Mouse (Mus musculus) thymus, adult 2 months (tissue): ENCODE measurements at regions not wholly inside any gene's neighbourhood (a gene's known extent, or its start where the extent isn't known, plus 50 kb on each side); places are given as distances from the start of the nearest gene placed in this dataset.

Experiments used
- DNase-seq: peaks from one replicate; pipeline ENCODE4 v3.0.0; 2021
- H3K27ac ChIP-seq: fragments of 200-500 bp; 2 replicates; pipeline ENCODE4 v1.5.1; 2012; ENCODE audit warnings: low read length, control low read depth; ENCODE audit not compliant: control insufficient read depth, insufficient read depth
- H3K27me3 ChIP-seq: fragments of 200-500 bp; 2 replicates; pipeline ENCODE4 v1.6.1; 2012; ENCODE audit warnings: mild to moderate bottlenecking, low read length, moderate library complexity, mixed read lengths; ENCODE audit not compliant: control insufficient read depth, insufficient read depth
- H3K36me3 ChIP-seq: fragments of 200-500 bp; 2 replicates; pipeline ENCODE4 v1.6.1; 2012; ENCODE audit warnings: mild to moderate bottlenecking, low read length, moderate library complexity; ENCODE audit not compliant: control insufficient read depth, insufficient read depth
- H3K4me1 ChIP-seq: fragments of 200-500 bp; replicated peaks from 2 replicates; pipeline ENCODE4 v1.6.1; 2012; ENCODE audit warnings: low read length; ENCODE audit not compliant: control insufficient read depth, insufficient read depth
- H3K4me3 ChIP-seq: fragments of 200-500 bp; 2 replicates; pipeline ENCODE4 v1.5.1; 2012; ENCODE audit warnings: mild to moderate bottlenecking, low read length, control low read depth, moderate library complexity; ENCODE audit not compliant: control insufficient read depth, insufficient read depth
- CTCF ChIP-seq: fragments of 200-500 bp; IDR thresholded peaks from 2 replicates; pipeline ENCODE4 v1.5.1; 2012; ENCODE audit warnings: mild to moderate bottlenecking, control low read depth, low read length, moderate library complexity, borderline replicate concordance; ENCODE audit not compliant: control insufficient read depth, poor library complexity, insufficient read depth; ENCODE audit errors: extremely low read depth
- POLR2A ChIP-seq: fragments of 200-500 bp; IDR thresholded peaks from 2 replicates; pipeline ENCODE4 v1.6.1; 2012; ENCODE audit warnings: mild to moderate bottlenecking, low read length, control low read depth, moderate library complexity; ENCODE audit not compliant: control insufficient read depth, poor library complexity, insufficient read depth; ENCODE audit errors: extremely low read depth
- WGBS: fragments of 180-500 bp; shearing (Covaris S2); methylation state at CpG from one replicate; pipeline ENCODE4 v1.1.7; 2018; 5-methylcytosine and 5-hydroxymethylcytosine counted together

- no peak overlapping the region for H3K27ac ChIP-seq
- 90% methylated on average over 14 of the region's 14 CpGs for WGBS
- H3K36me3 ChIP-seq: no peaks in the 10 kb centered on the region
- H3K27me3 ChIP-seq: no peaks in the 10 kb centered on the region
- H3K4me1 ChIP-seq: no peaks in the 10 kb centered on the region
- TF ChIP-seq CTCF: no peak
- no peak for TF ChIP-seq POLR2A
- H3K4me3 ChIP-seq: no peak overlapping the region
- no peak for DNase-seq
These were observed 758.4 kb upstream of the Map3k7 start for GRCm38 (mm10) chr4:31205332-31205970.

- Histone ChIP-seq H3K27ac (no peak overlapping the region), H3K4me3 (no peak overlapping the region), H3K4me1 (no peaks in the 10 kb centered on the region), H3K27me3 (no peaks in the 10 kb centered on the region), H3K36me3 (no peaks in the 10 kb centered on the region)
- WGBS: 90% methylated on average over 2 of the region's 2 CpGs
- no peak for DNase-seq
- TF ChIP-seq CTCF: no peak
- no peak for TF ChIP-seq POLR2A
These were observed 738.2 kb upstream of the Map3k7 start for GRCm38 (mm10) chr4:31225741-31226140.

- Histone ChIP-seq H3K4me3 (no peak overlapping the region), H3K27me3 (no peaks in the 10 kb centered on the region), H3K27ac (no peak overlapping the region), H3K36me3 (no peaks in the 10 kb centered on the region), H3K4me1 (no peaks in the 10 kb centered on the region)
- DNase-seq: no peak
- WGBS: 79% methylated on average over 3 of the region's 3 CpGs
- no peak for TF ChIP-seq CTCF
- TF ChIP-seq POLR2A: no peak
These were observed 694.9 kb upstream of the Map3k7 start for GRCm38 (mm10) chr4:31268825-31269495.

DNA sequence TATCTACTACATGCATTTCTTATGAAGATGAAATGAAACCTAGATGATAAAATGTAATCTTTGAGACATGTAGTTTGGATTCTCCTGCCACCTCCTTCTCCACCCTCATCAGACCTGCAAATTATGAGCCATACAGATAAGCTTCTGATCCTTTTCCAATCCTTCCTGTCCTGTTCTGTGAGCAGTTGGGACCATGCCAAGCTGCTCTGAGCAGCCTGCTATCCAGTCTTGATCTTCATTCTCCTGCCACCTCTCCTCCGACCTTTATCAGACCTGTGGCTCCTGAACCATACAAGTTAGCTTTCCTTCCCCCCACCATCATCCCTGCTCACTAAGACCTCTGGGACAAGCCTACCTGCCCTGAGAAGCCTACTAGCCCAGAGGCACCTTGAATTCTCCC lies 689.8 kb upstream of the Map3k7 start:
- WGBS: 90% methylated on average over 1 of the region's 1 CpGs
- Histone ChIP-seq H3K27ac (no peak overlapping the region), H3K4me3 (no peak overlapping the region), H3K36me3 (no peaks in the 10 kb centered on the region), H3K4me1 (no peaks in the 10 kb centered on the region), H3K27me3 (no peaks in the 10 kb centered on the region)
- TF ChIP-seq POLR2A: no peak
- no peak for TF ChIP-seq CTCF
- DNase-seq: no peak

DNA sequence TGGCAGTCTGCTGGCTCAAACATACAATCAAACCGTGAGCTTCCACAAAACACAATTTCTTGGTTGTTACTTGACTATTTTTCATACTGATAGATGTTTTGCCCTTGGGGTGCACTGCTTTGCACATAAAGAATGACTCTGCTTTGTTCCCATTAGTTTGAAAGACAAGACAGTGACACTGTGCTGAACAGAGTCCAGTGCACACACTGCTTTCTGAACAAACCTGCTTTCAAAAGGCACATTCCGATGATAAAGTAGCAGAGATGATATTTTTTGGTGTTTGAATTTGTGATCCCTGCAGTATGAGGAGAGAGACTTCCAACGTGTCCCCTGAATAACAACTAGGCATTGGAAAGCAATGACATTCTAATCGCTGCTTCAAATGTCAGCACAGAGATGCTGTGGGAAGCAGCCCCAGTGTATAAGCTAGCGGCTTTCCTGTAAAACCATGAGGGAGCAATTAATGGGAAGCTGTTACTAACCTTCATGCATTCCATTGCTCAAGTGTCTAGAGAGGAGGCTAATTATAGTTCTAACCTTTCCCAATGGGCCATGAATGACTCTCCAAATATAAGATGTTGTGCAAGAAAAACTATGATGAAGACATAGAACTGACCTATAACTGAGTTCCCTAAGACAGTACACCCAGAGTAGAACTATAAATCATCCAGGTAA lies 673.5 kb upstream of the Map3k7 start:
- no peak for DNase-seq
- WGBS: 84% methylated on average over 5 of the region's 5 CpGs
- Histone ChIP-seq H3K27me3 (no peaks in the 10 kb centered on the region), H3K36me3 (no peaks in the 10 kb centered on the region), H3K4me1 (no peaks in the 10 kb centered on the region), H3K27ac (no peak overlapping the region), H3K4me3 (no peak overlapping the region)
- TF ChIP-seq CTCF (no peak), POLR2A (no peak)

GRCm38 (mm10) chr4:31293752-31294151 lies 670.1 kb upstream of the Map3k7 start:
- H3K27ac ChIP-seq: no peak overlapping the region
- no peaks in the 10 kb centered on the region for H3K4me1 ChIP-seq
- H3K36me3 ChIP-seq: no peaks in the 10 kb centered on the region
- TF ChIP-seq CTCF (no peak), POLR2A (no peak)
- no peaks in the 10 kb centered on the region for H3K27me3 ChIP-seq
- 61% methylated on average over 2 of the region's 2 CpGs for WGBS
- H3K4me3 ChIP-seq: no peak overlapping the region
- no peak for DNase-seq

DNA sequence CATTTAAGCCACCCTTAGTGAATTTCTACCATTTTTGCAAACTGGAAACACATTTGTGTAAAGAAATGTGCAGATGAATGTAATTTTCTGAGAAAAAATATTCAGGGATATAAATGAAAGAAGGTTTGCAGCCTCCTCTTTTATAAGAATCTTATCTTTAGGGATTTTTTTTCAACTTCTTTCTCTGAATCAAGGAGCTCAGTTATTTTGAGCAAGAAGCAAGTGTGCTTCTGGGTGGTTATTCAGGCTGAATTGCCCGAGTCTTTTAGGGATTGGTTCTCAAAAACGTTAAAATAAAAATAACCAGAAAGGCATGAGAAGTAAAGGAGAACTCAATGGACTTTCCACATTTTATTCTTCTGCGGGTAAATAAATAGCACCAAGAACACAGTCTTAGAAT lies 666.0 kb upstream of the Map3k7 start:
- DNase-seq: no peak
- H3K27ac ChIP-seq: no peak overlapping the region
- no peaks in the 10 kb centered on the region for H3K27me3 ChIP-seq
- TF ChIP-seq POLR2A: no peak
- TF ChIP-seq CTCF: no peak
- 84% methylated on average over 3 of the region's 3 CpGs for WGBS
- H3K4me1 ChIP-seq: no peaks in the 10 kb centered on the region
- no peak overlapping the region for H3K4me3 ChIP-seq
- H3K36me3 ChIP-seq: no peaks in the 10 kb centered on the region
